Mouse (Mus musculus) kidney, adult 2 months (tissue): ENCODE results near the gene Sh2d7.

Experiments
- CTCF ChIP-seq: fragments of 200-500 bp; conservative IDR thresholded peaks from 2 replicates; pipeline ENCODE4 v1.5.1; 2011; ENCODE audit warnings: low read depth, mild to moderate bottlenecking, control low read depth, low read length, moderate library complexity, mixed read lengths; ENCODE audit not compliant: insufficient read depth, insufficient read length
- POLR2A ChIP-seq: fragments of 200-500 bp; IDR thresholded peaks from one replicate; pipeline ENCODE4 v1.6.1; 2011; ENCODE audit warnings: low read depth, low read length, control low read depth

GRCm38 (mm10) chr9:54502111-54502495 is 36.7 kb upstream of the Sh2d7 start:
- no peak for TF ChIP-seq CTCF
- TF ChIP-seq POLR2A = no peak
